Mouse (Mus musculus) mesoderm, embryonic 11.5 days (tissue): ENCODE data around the gene Tas2r120.
A peak's percentile ranks its signal among the peaks of the same experiment; 100 is the strongest.
"Not testable (repeated sequence)": the region's sequence is repeated elsewhere in the genome, so short reads cannot be mapped to it uniquely, and the experiment has no call there.

Experiments used
- DNase-seq: peaks from one replicate; pipeline ENCODE4 v3.0.0-alpha.2; 2012; ENCODE audit warnings: low read depth, low spot score

Gene Tas2r120

DNA sequence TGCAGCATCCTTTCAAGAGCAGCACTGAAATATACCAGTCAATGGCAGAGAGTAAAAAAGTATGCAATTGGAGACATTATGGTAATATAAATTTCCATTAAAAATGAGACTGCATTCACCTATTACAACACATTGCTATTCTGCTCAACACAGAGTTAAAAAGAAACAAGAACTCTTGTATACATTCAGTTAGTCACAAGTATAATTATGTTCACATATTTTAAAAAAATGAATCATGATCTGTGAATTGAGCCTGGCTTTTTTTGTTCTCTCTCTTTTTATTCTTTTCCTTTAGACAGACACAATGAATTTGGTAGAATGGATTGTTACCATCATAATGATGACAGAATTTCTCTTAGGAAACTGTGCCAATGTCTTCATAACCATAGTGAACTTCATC lies at the start of gene Tas2r120:
Gene Tas2r120, plus strand, starts transcription at position 301 of the 400 bp plus-strand sequence.
- DNase-seq, result no peak

DNA sequence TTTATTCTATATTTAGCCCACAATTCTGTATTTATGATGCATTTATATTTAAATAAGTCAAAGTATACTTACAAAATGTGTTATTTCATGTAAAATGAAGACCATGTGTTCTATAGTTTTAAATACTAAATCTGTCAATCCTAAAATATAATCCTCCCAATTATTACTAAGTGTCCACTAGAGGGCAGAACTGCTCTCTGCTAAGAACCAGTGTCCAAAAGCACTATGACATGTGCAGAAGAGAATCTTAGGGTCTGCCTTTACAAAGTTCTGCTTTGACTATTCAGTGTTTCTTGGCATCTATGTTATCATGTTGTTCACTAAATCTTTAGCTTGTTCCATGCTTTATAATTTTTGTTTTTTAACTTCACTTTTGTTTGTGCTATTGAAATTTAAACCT lies 7.4 kb upstream of the Tas2r120 start:
- DNase-seq, result peak; percentile 33

DNA sequence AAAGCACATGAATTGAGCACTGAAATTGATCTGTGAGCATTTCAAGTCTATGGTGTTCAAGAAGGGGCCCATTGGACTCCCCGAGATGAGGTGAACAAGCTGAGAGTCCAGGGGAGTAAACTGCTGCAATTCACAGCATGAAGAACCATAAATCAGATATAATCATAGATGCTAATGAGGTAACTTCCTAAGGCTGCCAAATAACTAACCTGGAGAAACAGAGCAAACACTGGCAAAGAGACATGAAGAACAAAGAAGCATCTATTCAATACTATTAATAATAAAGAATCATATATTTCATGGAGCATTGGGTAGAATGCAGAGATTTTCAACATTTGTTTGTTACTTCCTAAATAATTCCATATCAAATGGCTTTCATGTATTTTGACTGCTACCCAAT lies 5.3 kb upstream of the Tas2r120 start, which contains the start of gene A630073D07Rik:
Gene A630073D07Rik, minus strand, starts transcription at position 101 of the 400 bp plus-strand sequence.
- DNase-seq, result no peak

DNA sequence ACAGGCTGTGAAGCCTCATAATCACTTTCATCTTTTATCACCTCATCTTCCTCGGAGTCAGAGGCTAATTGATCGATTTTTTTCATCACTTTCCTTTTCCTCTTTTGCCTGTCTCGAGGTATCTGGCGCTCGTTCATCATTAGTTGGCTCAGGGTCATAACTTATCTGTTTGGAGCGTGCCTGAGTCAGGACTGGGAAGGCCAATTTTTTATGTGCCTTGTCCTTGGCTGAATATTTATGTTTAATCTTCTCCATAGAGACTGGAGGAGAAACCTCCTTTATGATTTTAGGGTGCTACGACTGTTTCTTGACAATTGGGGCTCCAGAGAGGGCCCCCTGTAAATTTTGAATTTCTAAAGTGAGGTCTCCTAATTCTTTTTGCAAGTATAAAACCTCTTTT lies 34.8 kb downstream of the Tas2r120 start:
- not testable (repeated sequence) for DNase-seq

DNA sequence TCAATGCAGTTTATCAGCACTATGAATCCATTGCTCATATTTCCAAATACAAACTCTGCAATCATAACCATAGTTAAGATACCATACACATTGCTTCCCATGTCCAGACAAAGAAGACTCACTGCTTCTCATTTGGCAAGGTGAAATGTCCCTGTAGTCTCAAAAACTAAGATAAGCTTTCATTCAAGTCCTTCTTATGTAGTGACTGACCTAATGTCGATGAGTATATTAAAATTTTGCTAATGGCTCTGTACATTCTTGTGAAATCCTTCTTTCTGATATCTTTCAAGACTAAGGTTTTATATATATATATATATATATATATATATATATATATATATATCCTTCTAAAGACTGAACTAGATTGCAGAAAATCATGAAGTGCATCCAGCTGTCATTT lies 44.2 kb downstream of the Tas2r120 start, which contains the start of gene Tas2r121:
Gene Tas2r121, minus strand, starts transcription at position 101 of the 400 bp plus-strand sequence.
- no peak for DNase-seq
